Mouse (Mus musculus) brain, adult 2 months (tissue): ENCODE results near the gene Gcn1l1.

Experiments used
- DNase-seq: peaks from one replicate; pipeline ENCODE4 v3.0.0; 2011; ENCODE audit warnings: low read depth, low spot score

Gene Gcn1l1

GRCm38 (mm10) chr5:115611566-115611965 is 46.5 kb downstream of the Gcn1l1 start:
- DNase-seq = no peak

- peak; percentile 67 for DNase-seq
Measured at GRCm38 (mm10) chr5:115613332-115613731, 48.3 kb downstream of the Gcn1l1 start.

GRCm38 (mm10) chr5:115614948-115615347 is 49.9 kb downstream of the Gcn1l1 start:
- peak; percentile 24 for DNase-seq

GRCm38 (mm10) chr5:115619690-115620089 is 54.6 kb downstream of the Gcn1l1 start:
- DNase-seq = no peak

- no peak for DNase-seq
Measured at GRCm38 (mm10) chr5:115622686-115623085, 57.6 kb downstream of the Gcn1l1 start.

- DNase-seq = no peak
Measured at GRCm38 (mm10) chr5:115623694-115624440, 58.8 kb downstream of the Gcn1l1 start.

- no peak for DNase-seq
Measured at GRCm38 (mm10) chr5:115626237-115626886, 61.3 kb downstream of the Gcn1l1 start.

GRCm38 (mm10) chr5:115628083-115628482 is 63.0 kb downstream of the Gcn1l1 start:
- DNase-seq = no peak

- DNase-seq = no peak
Measured at GRCm38 (mm10) chr5:115629672-115630071, 64.6 kb downstream of the Gcn1l1 start.

GRCm38 (mm10) chr5:115630291-115630690 is 65.2 kb downstream of the Gcn1l1 start:
- no peak for DNase-seq

- DNase-seq = peak; percentile 93
Measured at GRCm38 (mm10) chr5:115631505-115632357, 66.7 kb downstream of the Gcn1l1 start, which contains the start of gene Rab35. Gene Rab35, plus strand, starts transcription at chr5:115631908.

GRCm38 (mm10) chr5:115632358-115632714 is 67.3 kb downstream of the Gcn1l1 start:
- DNase-seq = peak; percentile 28

GRCm38 (mm10) chr5:115633060-115633459 is 68.0 kb downstream of the Gcn1l1 start:
- no peak for DNase-seq

GRCm38 (mm10) chr5:115634046-115634445 is 69.0 kb downstream of the Gcn1l1 start:
- no peak for DNase-seq

- DNase-seq = peak; percentile 45
Measured at GRCm38 (mm10) chr5:115635536-115635935, 70.5 kb downstream of the Gcn1l1 start.

- peak; percentile 54 for DNase-seq
Measured at GRCm38 (mm10) chr5:115644192-115644591, 79.1 kb downstream of the Gcn1l1 start.

GRCm38 (mm10) chr5:115648876-115649275 is 83.8 kb downstream of the Gcn1l1 start:
- DNase-seq = no peak

- DNase-seq = no peak
Measured at GRCm38 (mm10) chr5:115649699-115650098, 84.6 kb downstream of the Gcn1l1 start.

- DNase-seq = no peak
Measured at GRCm38 (mm10) chr5:115650885-115651284, 85.8 kb downstream of the Gcn1l1 start.

- no peak for DNase-seq
Measured at GRCm38 (mm10) chr5:115651821-115652220, 86.8 kb downstream of the Gcn1l1 start.

- peak; percentile 100 for DNase-seq
Measured at GRCm38 (mm10) chr5:115652681-115653575, 87.9 kb downstream of the Gcn1l1 start.
